Mouse (Mus musculus) spleen, adult 18-20 months (tissue): ENCODE results near the gene Ncoa3.
A peak's percentile ranks its signal among the peaks of the same experiment; 100 is the strongest.

ENCODE experiments used
- DNase-seq, 2 experiments: peaks; one replicate each; pipeline ENCODE4 v3.0.0; 2022; ENCODE audit warnings: mixed read lengths in 2 of 2

The Ncoa3 gene

DNA sequence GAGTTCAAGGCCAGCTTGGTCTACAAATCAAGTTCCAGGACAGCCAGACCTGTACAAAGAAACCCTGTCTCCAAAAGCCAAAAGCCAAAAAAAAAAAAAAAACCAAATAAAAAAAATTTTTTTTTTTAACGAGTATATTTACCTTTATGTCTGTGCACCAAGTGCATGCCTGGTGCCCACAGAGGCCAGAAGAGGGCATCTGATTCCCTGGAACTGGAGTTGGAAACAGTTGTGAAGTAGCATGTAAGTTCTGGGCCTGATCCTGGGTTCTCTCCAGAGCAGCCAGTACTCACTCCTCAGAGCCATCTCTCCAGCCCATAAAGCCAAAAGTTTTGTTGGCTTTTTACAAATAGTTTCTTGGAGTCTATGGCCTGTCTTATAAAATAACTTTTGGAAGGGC lies 10.6 kb downstream of the Ncoa3 start:
- no peak for DNase-seq

GRCm38 (mm10) chr2:166007046-166007445 lies 14.6 kb downstream of the Ncoa3 start:
- no peak for DNase-seq

- DNase-seq: no peak
Measured at GRCm38 (mm10) chr2:166008558-166009392, 16.3 kb downstream of the Ncoa3 start.

- DNase-seq: no peak
Measured at GRCm38 (mm10) chr2:166009393-166009947, 17.0 kb downstream of the Ncoa3 start.

DNA sequence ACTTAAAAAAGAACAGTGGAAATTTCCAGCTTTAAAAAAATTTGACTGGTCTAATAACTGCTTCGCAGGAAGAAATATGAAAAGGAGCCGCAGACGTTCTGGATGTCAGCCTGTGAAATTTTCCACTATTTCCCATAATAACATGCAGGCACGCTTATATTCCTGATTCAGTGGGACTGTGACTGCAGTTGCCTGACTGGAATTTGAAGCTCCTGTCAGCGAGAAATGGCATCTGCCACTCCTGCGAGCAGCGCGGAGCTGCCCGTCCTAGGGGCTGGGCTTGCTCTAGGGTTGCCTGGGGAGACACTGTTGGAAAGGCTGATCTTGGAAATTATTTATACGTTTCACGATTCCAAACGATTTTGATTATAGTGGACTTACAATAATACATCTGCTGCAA lies 17.9 kb downstream of the Ncoa3 start:
- DNase-seq: no peak

DNA sequence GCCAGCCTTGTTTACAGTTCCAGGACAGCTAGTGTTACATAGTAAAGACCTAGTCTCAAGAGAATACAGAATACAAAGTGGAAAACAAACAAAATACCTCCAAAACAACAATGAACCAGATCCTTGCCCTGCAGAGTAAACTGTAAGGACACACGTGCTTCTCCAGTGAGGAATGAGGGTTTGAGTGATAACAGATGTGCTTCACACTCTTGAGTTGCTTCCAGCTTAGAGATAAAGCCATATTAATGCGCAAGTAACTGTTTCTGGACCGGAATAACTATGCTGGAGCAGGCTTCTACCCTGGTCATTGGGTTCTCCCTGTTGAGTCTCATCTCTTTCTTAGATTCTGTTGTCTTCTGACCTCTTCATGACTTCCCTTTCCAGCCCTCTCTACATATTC lies 19.0 kb downstream of the Ncoa3 start:
- no peak for DNase-seq

- no peak for DNase-seq
Measured at GRCm38 (mm10) chr2:166012145-166012544, 19.7 kb downstream of the Ncoa3 start.

GRCm38 (mm10) chr2:166018769-166019168 lies 26.3 kb downstream of the Ncoa3 start:
- DNase-seq: no peak

DNA sequence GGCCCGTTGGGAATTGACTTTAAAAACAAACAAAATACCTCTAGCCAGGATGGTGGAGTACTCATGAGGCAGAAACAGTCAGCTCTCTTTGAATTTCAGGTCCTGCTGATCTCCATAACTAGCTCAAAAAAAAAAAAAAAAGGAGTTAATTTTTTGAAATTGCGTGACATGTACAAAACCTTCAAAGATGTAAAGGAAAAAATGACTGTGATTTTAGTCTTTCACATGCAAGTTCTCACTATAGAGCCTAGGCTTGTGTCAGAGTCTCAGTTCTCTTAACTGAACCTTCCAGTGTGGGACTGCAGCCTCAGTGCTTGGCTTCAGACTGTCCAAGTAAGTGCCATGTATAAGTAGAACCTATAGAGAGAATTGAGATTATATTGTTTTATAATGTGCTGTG lies 27.6 kb downstream of the Ncoa3 start:
- DNase-seq: no peak

GRCm38 (mm10) chr2:166021073-166021610 lies 28.7 kb downstream of the Ncoa3 start:
- DNase-seq: no peak

DNA sequence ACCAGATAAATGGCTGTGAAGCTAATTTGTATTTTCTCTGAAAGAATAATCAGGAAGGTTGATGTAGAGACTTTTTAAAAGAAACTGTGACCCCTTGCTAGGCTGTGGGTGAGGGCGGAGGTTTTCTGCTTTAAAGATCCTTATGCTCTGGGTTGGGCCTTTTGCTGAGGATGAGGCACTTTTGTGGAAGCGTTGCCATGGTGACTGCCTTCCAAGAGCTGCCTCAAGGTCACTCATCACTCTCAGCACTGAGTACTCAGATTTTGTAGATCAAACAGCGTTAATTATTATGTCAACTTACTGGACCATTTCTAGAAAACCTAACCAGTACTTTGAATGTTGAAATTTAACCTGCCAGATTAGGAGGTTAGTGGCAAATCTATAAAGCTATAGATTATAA lies 29.2 kb downstream of the Ncoa3 start:
- DNase-seq: no peak

DNA sequence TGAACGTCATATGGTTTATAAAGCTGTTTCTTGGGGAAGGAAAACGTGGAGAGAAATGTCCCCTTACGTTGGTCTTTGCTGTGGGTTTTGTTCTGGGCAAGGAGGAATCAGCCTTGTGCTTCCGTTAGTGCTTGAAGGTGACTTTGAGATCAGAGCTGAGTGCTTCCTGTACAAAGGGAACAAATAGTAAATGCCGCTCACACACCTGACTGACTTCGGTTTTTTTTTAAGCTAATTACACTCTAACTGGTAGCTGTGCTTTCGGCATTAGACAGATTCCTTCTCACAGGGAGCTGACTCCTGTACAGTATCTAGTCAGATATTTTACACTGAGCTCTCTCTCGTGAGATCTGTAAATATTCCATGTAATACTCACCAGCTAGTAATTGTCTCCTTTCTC lies 29.9 kb downstream of the Ncoa3 start:
- no peak for DNase-seq

- no peak for DNase-seq
Measured at GRCm38 (mm10) chr2:166024079-166024478, 31.6 kb downstream of the Ncoa3 start.

GRCm38 (mm10) chr2:166024621-166025020 lies 32.2 kb downstream of the Ncoa3 start:
- DNase-seq: no peak

DNA sequence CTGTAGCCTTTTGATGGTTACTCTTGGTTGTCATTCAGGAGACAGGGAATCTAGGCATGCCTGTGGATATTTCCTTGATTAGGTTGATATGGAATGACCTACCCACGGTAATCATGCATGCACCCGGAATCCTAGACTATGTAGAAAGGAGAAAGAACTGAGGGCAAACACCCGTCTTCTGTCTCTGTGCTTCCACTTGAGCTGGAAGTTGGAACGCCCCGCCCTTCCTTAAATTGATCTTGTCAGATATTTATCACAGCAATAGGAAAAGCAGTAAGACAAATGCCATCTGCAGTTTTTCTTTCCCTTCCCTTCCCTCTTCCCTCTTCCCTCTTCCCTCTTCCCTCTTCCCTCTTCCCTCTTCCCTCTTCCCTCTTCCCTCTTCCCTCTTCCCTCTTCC lies 33.5 kb downstream of the Ncoa3 start:
- no peak for DNase-seq

GRCm38 (mm10) chr2:166027834-166028233 lies 35.4 kb downstream of the Ncoa3 start:
- no peak for DNase-seq

- no peak for DNase-seq
Measured at GRCm38 (mm10) chr2:166029232-166029631, 36.8 kb downstream of the Ncoa3 start.

GRCm38 (mm10) chr2:166030256-166030995 lies 38.0 kb downstream of the Ncoa3 start:
- peak in 1 of 2 experiments; percentile 30 for DNase-seq

DNA sequence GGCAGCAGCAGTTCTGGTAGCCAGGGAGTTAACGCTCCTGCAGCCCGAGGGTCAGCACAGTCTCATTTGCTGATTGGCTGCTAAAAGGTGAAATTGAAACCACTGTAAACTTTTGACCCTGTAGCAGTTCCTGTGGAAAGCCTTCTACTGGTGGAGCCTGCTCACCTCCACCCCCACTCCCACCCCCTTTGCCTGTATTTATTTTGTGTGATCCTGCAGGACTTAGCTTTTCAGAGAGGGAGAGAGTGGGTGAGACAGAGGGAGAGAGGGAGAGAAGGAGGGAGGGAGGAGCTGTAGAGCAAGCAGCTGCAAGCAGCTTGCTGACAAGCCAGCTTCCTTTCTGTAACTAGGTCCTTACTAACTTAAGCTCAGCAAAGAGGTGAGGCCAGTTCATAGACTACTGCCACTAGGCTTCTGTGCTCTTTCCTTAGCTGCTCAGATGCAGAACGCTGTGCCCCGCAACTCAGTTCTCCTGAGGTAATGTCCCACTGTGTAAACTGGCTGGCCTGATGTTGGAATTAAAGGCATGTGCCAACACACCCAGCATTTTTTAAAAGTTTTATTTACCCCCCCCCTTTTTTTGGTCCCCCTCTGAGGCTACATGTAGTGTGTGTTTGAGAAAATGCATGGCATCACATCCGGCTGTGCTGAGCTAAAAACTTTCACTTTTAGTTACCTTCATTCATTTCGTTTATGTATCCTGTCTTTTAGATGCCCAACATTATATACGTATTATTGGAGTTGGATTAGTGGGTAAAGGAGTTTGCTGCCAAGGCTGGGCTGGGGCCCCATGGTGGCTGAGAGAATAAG lies 38.9 kb downstream of the Ncoa3 start:
- peak; percentile 14 to 29 for DNase-seq

GRCm38 (mm10) chr2:166032628-166033027 lies 40.2 kb downstream of the Ncoa3 start:
- DNase-seq: no peak

- DNase-seq: no peak
Measured at GRCm38 (mm10) chr2:166034967-166035490, 42.6 kb downstream of the Ncoa3 start.

- peak; percentile 54 to 68 for DNase-seq
Measured at GRCm38 (mm10) chr2:166035725-166036124, 43.3 kb downstream of the Ncoa3 start.
